Mouse (Mus musculus) spleen, postnatal 36 days (tissue): Measurements from ENCODE around the gene Bves.
"Not testable (repeated sequence)": the region's sequence is repeated elsewhere in the genome, so short reads cannot be mapped to it uniquely, and the experiment has no call there.

Source experiments
- DNase-seq, 2 experiments: peaks; one replicate each; pipeline ENCODE4 v3.0.0; 2022; ENCODE audit warnings: low spot score in 2 of 2, mixed read lengths in 1 of 2

Bves gene

GRCm38 (mm10) chr10:45335434-45336422 is at the start of gene Bves:
Bves (plus strand) TSS chr10:45335772.
- no peak for DNase-seq

GRCm38 (mm10) chr10:45288351-45288750 is 47.2 kb upstream of the Bves start:
- no peak for DNase-seq

GRCm38 (mm10) chr10:45289218-45290105 is 46.1 kb upstream of the Bves start:
- no peak for DNase-seq

- no peak for DNase-seq
Observed at GRCm38 (mm10) chr10:45290618-45291017, 45.0 kb upstream of the Bves start.

GRCm38 (mm10) chr10:45292159-45292558 is 43.4 kb upstream of the Bves start:
- not testable (repeated sequence) for DNase-seq

- no peak for DNase-seq
Observed at GRCm38 (mm10) chr10:45295093-45295492, 40.5 kb upstream of the Bves start.

- DNase-seq: no peak
Observed at GRCm38 (mm10) chr10:45298503-45298902, 37.1 kb upstream of the Bves start.

- no peak for DNase-seq
Observed at GRCm38 (mm10) chr10:45299509-45299908, 36.1 kb upstream of the Bves start.

GRCm38 (mm10) chr10:45303315-45304036 is 32.1 kb upstream of the Bves start:
- DNase-seq: no peak

- no peak for DNase-seq
Observed at GRCm38 (mm10) chr10:45305173-45305572, 30.4 kb upstream of the Bves start.

GRCm38 (mm10) chr10:45311129-45311528 is 24.4 kb upstream of the Bves start:
- DNase-seq: no peak

GRCm38 (mm10) chr10:45311624-45312023 is 23.9 kb upstream of the Bves start:
- DNase-seq: no peak

- DNase-seq: no peak
Observed at GRCm38 (mm10) chr10:45314865-45315264, 20.7 kb upstream of the Bves start.

- DNase-seq: no peak
Observed at GRCm38 (mm10) chr10:45318922-45319321, 16.6 kb upstream of the Bves start.

GRCm38 (mm10) chr10:45320296-45320695 is 15.3 kb upstream of the Bves start:
- no peak for DNase-seq

GRCm38 (mm10) chr10:45324159-45324558 is 11.4 kb upstream of the Bves start:
- no peak for DNase-seq

- no peak for DNase-seq
Observed at GRCm38 (mm10) chr10:45328196-45329000, 7.2 kb upstream of the Bves start.

GRCm38 (mm10) chr10:45334925-45335324 is 647 bp upstream of the Bves start:
- DNase-seq: no peak

- DNase-seq: no peak
Observed at GRCm38 (mm10) chr10:45339106-45339505, 3.5 kb downstream of the Bves start.

- no peak for DNase-seq
Observed at GRCm38 (mm10) chr10:45344381-45344780, 8.8 kb downstream of the Bves start.

GRCm38 (mm10) chr10:45345217-45345616 is 9.6 kb downstream of the Bves start:
- no peak for DNase-seq
